Comparison of ENCODE assay signal across 8 mouse cellular contexts in genomic region chr2:155381643-155382331, GRCm38 (mm10). TPM values are rescaled to one million over a fixed set of nuclear protein-coding genes. Genes with fewer than 3 reads are reported as not detected.
DNase-seq lines count a peak whose midpoint lies in the region; ATAC-seq and TF ChIP-seq lines count a peak whose summit lies in the region.

No protein-coding gene starts in this region.

- peak overlapping the region; percentile 100 for H3K27ac ChIP-seq in cortical plate, adult 2 months (ENCODE audit: insufficient read depth, low read length)

- intact Hi-C loops in left cerebral cortex, postnatal 10 days (cut with DNase I) = loop anchor here (5.0 kb wide), 1 partner anchor 104 kb away; the partner anchor contains the start of gene Map1lc3a

- peaks cover 7% of the 10 kb centered on the region for H3K4me1 ChIP-seq in cortical plate, adult 2 months (ENCODE audit: control insufficient read depth, insufficient read depth, low read length)

- peak; percentile 88 for TF ChIP-seq POLR2A in cortical plate, adult 2 months (IDR thresholded peaks at IDR 0.05; ENCODE audit: extremely low read depth, insufficient read depth, low read length)

- peak; percentile 91 for ATAC-seq in activated CD4-positive, CD25-positive, alpha-beta regulatory T cell, adult 4 months
- ATAC-seq in inflammation-experienced regulatory T-cells, adult 6 months = peak; percentile 83
- ATAC-seq in megakaryocyte-erythroid progenitor cell, adult 5-6 weeks (replicated peaks; ENCODE audit: low FRiP score, low TSS enrichment, poor library complexity, severe bottlenecking) = peak; percentile 83

- peak overlapping the region; percentile 84 for H3K4me3 ChIP-seq in cortical plate, adult 2 months (ENCODE audit: insufficient read depth, low read length)

- DNase-seq in gastrocnemius, postnatal 10 days = peak; percentile 99
- DNase-seq in left cerebral cortex, postnatal 10 days (ENCODE audit: extremely low spot score in 1 of 2, low spot score in 2 of 2) = peak; percentile 96 to 97
- peak; percentile 98 for DNase-seq in right cerebral cortex, postnatal 25 days
- DNase-seq in urinary bladder, postnatal 4 days (ENCODE audit: low spot score in 2 of 2) = peak; percentile 93 to 98

- no peak for TF ChIP-seq CTCF in cortical plate, adult 2 months (IDR thresholded peaks at IDR 0.05; ENCODE audit: extremely low read depth, insufficient read depth, low read length)

RNA-seq across cellular contexts. Expression of gene Trp53inp2, which starts 0.9 kb away (rescaled TPM):
- 1 to 10 TPM in 1 of 2 experiments, under 1 TPM in 1; 0.78 to 1.7 TPM for polyA plus RNA-seq in activated CD4-positive, CD25-positive, alpha-beta regulatory T cell, adult 4 months (2017; shearing (Covaris generic))
- 151 and 170 TPM in 2 replicates for polyA plus RNA-seq in cortical plate, adult 2 months (2012; rRNA removed)
- 100 to 1,000 TPM; 215 to 242 TPM for total RNA-seq in gastrocnemius, postnatal 10 days (2021)
- 1 to 10 TPM in 2 of 3 experiments, under 1 TPM in 1; 0.84 to 1.9 (median 1.2) TPM for polyA plus RNA-seq in inflammation-experienced regulatory T-cells, adult 6 months (2017; shearing (Covaris generic))
- 100 to 1,000 TPM; 194 to 199 TPM for total RNA-seq in left cerebral cortex, postnatal 10 days (2021)
- total RNA-seq in megakaryocyte-erythroid progenitor cell, adult 5-6 weeks (2014; fragmentation: Nextera tagmentation) = 1.9 and 2.8 TPM in 2 replicates
- 3.7 and 4.7 TPM in 2 replicates for total RNA-seq in megakaryocyte-erythroid progenitor cell, adult 5-6 weeks (2017)

RNA-seq across cellular contexts. Expression of gene Pigu, which starts 24.6 kb away (rescaled TPM):
- polyA plus RNA-seq in activated CD4-positive, CD25-positive, alpha-beta regulatory T cell, adult 4 months (2017; shearing (Covaris generic)) = 10 to 100 TPM; 33.8 to 34.1 TPM
- polyA plus RNA-seq in cortical plate, adult 2 months (2012; rRNA removed) = 36.9 and 39.9 TPM in 2 replicates
- 10 to 100 TPM; 27.1 to 27.5 TPM for total RNA-seq in gastrocnemius, postnatal 10 days (2021)
- polyA plus RNA-seq in inflammation-experienced regulatory T-cells, adult 6 months (2017; shearing (Covaris generic)) = 10 to 100 TPM; 35.0 to 47.1 (median 35.4) TPM
- 10 to 100 TPM; 31.1 to 32.2 TPM for total RNA-seq in left cerebral cortex, postnatal 10 days (2021)
- 50.9 and 66.4 TPM in 2 replicates for total RNA-seq in megakaryocyte-erythroid progenitor cell, adult 5-6 weeks (2014; fragmentation: Nextera tagmentation)
- 36.8 and 63.2 TPM in 2 replicates for total RNA-seq in megakaryocyte-erythroid progenitor cell, adult 5-6 weeks (2017)

Comparison
In these comparisons a context has a peak if more than half of its experiments do, and no peak if none do; other contexts are left out.
1. Peak in every context shown above with its lines: DNase-seq, ATAC-seq, H3K4me3 ChIP-seq and H3K27ac ChIP-seq.
2. RNA of gene Trp53inp2, which starts 0.9 kb away (total RNA-seq): 215 to 242 TPM in gastrocnemius, postnatal 10 days and 194 to 199 TPM in left cerebral cortex, postnatal 10 days; 1.9 to 4.7 TPM in megakaryocyte-erythroid progenitor cell, adult 5-6 weeks; every median in the first group is over 10 times any median in the second.